Mouse (Mus musculus): ENCODE measurements at regions not wholly inside any gene's neighbourhood (a gene's known extent, or its start where the extent isn't known, plus 50 kb on each side); places are given as distances from the start of the nearest gene placed in this dataset.

GRCm38 (mm10) chr7:129987713-129988112 is 396.1 kb downstream of the Wdr11 start:
- TF ChIP-seq POLR2AphosphoS5 (IDR thresholded peaks at IDR 0.05; ENCODE audit: insufficient replicate concordance, low read depth, low read length) (no peak), CTCF (IDR thresholded peaks at IDR 0.05; ENCODE audit: low read depth, low read length) (no peak), TAL1 (conservative IDR thresholded peaks at IDR 0.05; ENCODE audit: low read depth, low read length) (no peak), GATA2 (IDR thresholded peaks at IDR 0.05; ENCODE audit: borderline replicate concordance, low read depth, low read length) (no peak), GATA1 (IDR thresholded peaks at IDR 0.05; ENCODE audit: borderline replicate concordance, low read length) (no peak)

Data from G1E (cell line).